Mouse (Mus musculus) common myeloid progenitor, adult 5-6 weeks (primary cell): ENCODE data around the gene Tmco3. TPM values are rescaled to one million over a fixed set of nuclear protein-coding genes. Genes with fewer than 3 reads are reported as not detected.

Experiments
- ATAC-seq: replicated peaks from 2 replicates; pipeline ENCODE4 v1.8.0; 2016; ENCODE audit warnings: low read depth, mild to moderate bottlenecking, moderate TSS enrichment, inconsistent platforms; ENCODE audit not compliant: poor library complexity, severe bottlenecking
- total RNA-seq: library from RNA; stranded (forward); fragments of 200-1000, 187-1606 nt; gene quantifications from 2 replicates; pipeline ENCODE4 v1.2.3, GENCODE M21; 2017

The Tmco3 gene
- total RNA-seq, 1 experiment from 2014 or later: 8.8 TPM

- no peak for ATAC-seq
Observed at GRCm38 (mm10) chr8:13305459-13305858, 17.5 kb downstream of the Tmco3 start.

- no peak for ATAC-seq
Observed at GRCm38 (mm10) chr8:13305884-13306283, 17.9 kb downstream of the Tmco3 start.

- ATAC-seq: 0 out of 2 replicates have a peak, but pooled peaks have one; percentile 15
Observed at GRCm38 (mm10) chr8:13306309-13306909, 18.4 kb downstream of the Tmco3 start.

GRCm38 (mm10) chr8:13306916-13307315 is 18.9 kb downstream of the Tmco3 start:
- no peak for ATAC-seq

- ATAC-seq: no peak
Observed at GRCm38 (mm10) chr8:13314922-13315321, 26.9 kb downstream of the Tmco3 start.

GRCm38 (mm10) chr8:13316671-13317070 is 28.7 kb downstream of the Tmco3 start:
- no peak for ATAC-seq

- peak; percentile 62 for ATAC-seq
Observed at GRCm38 (mm10) chr8:13326598-13326997, 38.6 kb downstream of the Tmco3 start.

- no peak for ATAC-seq
Observed at GRCm38 (mm10) chr8:13334671-13335070, 46.7 kb downstream of the Tmco3 start.

- peak; percentile 48 for ATAC-seq
Observed at GRCm38 (mm10) chr8:13337245-13337644, 49.3 kb downstream of the Tmco3 start.

- ATAC-seq: no peak
Observed at GRCm38 (mm10) chr8:13337678-13338077, 49.7 kb downstream of the Tmco3 start.

- peak; percentile 66 for ATAC-seq
Observed at GRCm38 (mm10) chr8:13338255-13338860, 50.4 kb downstream of the Tmco3 start, which contains the start of gene Tfdp1. Tfdp1 (plus strand) TSS chr8:13338751.

GRCm38 (mm10) chr8:13338901-13339645 is 51.1 kb downstream of the Tmco3 start:
- ATAC-seq: no peak

- ATAC-seq: no peak
Observed at GRCm38 (mm10) chr8:13339646-13339990, 51.6 kb downstream of the Tmco3 start.

GRCm38 (mm10) chr8:13340650-13341049 is 52.7 kb downstream of the Tmco3 start:
- ATAC-seq: no peak

- ATAC-seq: no peak
Observed at GRCm38 (mm10) chr8:13342340-13342739, 54.4 kb downstream of the Tmco3 start.

- ATAC-seq: no peak
Observed at GRCm38 (mm10) chr8:13343134-13343533, 55.1 kb downstream of the Tmco3 start.

- ATAC-seq: no peak
Observed at GRCm38 (mm10) chr8:13350052-13350451, 62.1 kb downstream of the Tmco3 start.

- no peak for ATAC-seq
Observed at GRCm38 (mm10) chr8:13351593-13351992, 63.6 kb downstream of the Tmco3 start.

GRCm38 (mm10) chr8:13352601-13353000 is 64.6 kb downstream of the Tmco3 start:
- ATAC-seq: no peak

- ATAC-seq: peak; percentile 53
Observed at GRCm38 (mm10) chr8:13353155-13353833, 65.3 kb downstream of the Tmco3 start.

GRCm38 (mm10) chr8:13353883-13354282 is 65.9 kb downstream of the Tmco3 start:
- no peak for ATAC-seq
